Mouse (Mus musculus) thymus, adult 2 months (tissue): Measurements from ENCODE around the gene Draxin. TPM values are rescaled to one million over a fixed set of nuclear protein-coding genes. Genes with fewer than 3 reads are reported as not detected.
A peak's percentile ranks its signal among the peaks of the same experiment; 100 is the strongest.

ENCODE experiments used
- DNase-seq: peaks from one replicate; pipeline ENCODE4 v3.0.0; 2021
- H3K27ac ChIP-seq: fragments of 200-500 bp; 2 replicates; pipeline ENCODE4 v1.5.1; 2012; ENCODE audit warnings: low read length, control low read depth; ENCODE audit not compliant: control insufficient read depth, insufficient read depth
- H3K27me3 ChIP-seq: fragments of 200-500 bp; 2 replicates; pipeline ENCODE4 v1.6.1; 2012; ENCODE audit warnings: mild to moderate bottlenecking, low read length, moderate library complexity, mixed read lengths; ENCODE audit not compliant: control insufficient read depth, insufficient read depth
- H3K36me3 ChIP-seq: fragments of 200-500 bp; 2 replicates; pipeline ENCODE4 v1.6.1; 2012; ENCODE audit warnings: mild to moderate bottlenecking, low read length, moderate library complexity; ENCODE audit not compliant: control insufficient read depth, insufficient read depth
- H3K4me1 ChIP-seq: fragments of 200-500 bp; replicated peaks from 2 replicates; pipeline ENCODE4 v1.6.1; 2012; ENCODE audit warnings: low read length; ENCODE audit not compliant: control insufficient read depth, insufficient read depth
- H3K4me3 ChIP-seq: fragments of 200-500 bp; 2 replicates; pipeline ENCODE4 v1.5.1; 2012; ENCODE audit warnings: mild to moderate bottlenecking, low read length, control low read depth, moderate library complexity; ENCODE audit not compliant: control insufficient read depth, insufficient read depth
- CTCF ChIP-seq: fragments of 200-500 bp; IDR thresholded peaks from 2 replicates; pipeline ENCODE4 v1.5.1; 2012; ENCODE audit warnings: mild to moderate bottlenecking, control low read depth, low read length, moderate library complexity, borderline replicate concordance; ENCODE audit not compliant: control insufficient read depth, poor library complexity, insufficient read depth; ENCODE audit errors: extremely low read depth
- POLR2A ChIP-seq: fragments of 200-500 bp; IDR thresholded peaks from 2 replicates; pipeline ENCODE4 v1.6.1; 2012; ENCODE audit warnings: mild to moderate bottlenecking, low read length, control low read depth, moderate library complexity; ENCODE audit not compliant: control insufficient read depth, poor library complexity, insufficient read depth; ENCODE audit errors: extremely low read depth
- WGBS: fragments of 180-500 bp; shearing (Covaris S2); methylation state at CpG from one replicate; pipeline ENCODE4 v1.1.7; 2018; 5-methylcytosine and 5-hydroxymethylcytosine counted together
- polyA plus RNA-seq: library from polyadenylated mRNA; depleted of rRNA; stranded (reverse); fragments of >200 nt; gene quantifications from 2 replicates; pipeline ENCODE4 v1.2.3, GENCODE M21; 2012

Gene Draxin
- polyA plus RNA-seq, 1 experiment, result 0.26 TPM

DNA sequence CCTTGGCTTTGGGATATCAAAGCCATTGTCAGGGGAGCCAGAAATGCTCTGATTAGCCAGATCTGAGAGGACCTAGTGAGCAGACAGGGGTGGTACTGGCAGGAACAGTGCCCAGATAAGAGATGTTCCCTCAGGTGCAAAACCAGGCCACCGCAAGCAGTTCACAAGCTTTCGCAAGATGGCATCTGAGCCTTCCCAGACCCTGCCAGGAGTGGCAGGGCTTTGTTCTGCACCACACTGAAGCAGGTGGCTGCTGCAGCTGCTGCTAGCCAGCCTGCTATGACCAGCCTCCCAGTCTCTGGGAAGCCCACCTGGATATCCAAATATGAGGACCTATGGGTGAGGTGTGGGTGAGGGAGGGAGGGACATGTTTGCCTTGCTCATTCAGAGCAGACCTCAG lies 32.6 kb downstream of the Draxin start:
- DNase-seq, result peak; percentile 74
- TF ChIP-seq POLR2A (no peak), CTCF (peak; percentile 37; the same call in 1 of the 2 replicates)
- peaks cover 50% of the 10 kb centered on the region for H3K4me1 ChIP-seq
- peak overlapping the region; percentile 78 for H3K27ac ChIP-seq
- H3K4me3 ChIP-seq, result no peak overlapping the region
- H3K36me3 ChIP-seq, result no peaks in the 10 kb centered on the region
- WGBS, result 9% methylated on average over 2 of the region's 2 CpGs
- H3K27me3 ChIP-seq, result no peaks in the 10 kb centered on the region

DNA sequence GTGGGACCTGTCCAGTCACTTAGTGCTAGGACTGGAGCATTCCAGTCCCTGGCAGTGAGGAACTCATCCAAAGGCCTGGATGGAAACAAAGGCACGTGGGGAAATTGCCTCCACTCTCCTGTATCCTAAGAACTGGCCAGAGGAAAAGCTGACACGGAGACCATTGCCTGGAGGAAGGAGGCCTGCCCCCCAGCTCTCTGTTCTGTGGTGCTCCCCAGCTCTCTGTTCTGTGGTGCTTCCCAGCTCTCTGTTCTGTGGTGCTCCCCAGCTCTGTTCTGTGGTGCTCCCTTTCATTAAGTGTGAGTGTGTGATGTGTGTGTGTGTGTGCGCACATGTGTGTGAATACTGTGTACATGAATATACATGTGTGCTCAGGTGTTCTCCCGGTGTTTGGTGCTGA lies 35.4 kb downstream of the Draxin start:
- TF ChIP-seq CTCF (no peak), POLR2A (no peak)
- WGBS, result 93% methylated on average over 4 of the region's 4 CpGs

DNA sequence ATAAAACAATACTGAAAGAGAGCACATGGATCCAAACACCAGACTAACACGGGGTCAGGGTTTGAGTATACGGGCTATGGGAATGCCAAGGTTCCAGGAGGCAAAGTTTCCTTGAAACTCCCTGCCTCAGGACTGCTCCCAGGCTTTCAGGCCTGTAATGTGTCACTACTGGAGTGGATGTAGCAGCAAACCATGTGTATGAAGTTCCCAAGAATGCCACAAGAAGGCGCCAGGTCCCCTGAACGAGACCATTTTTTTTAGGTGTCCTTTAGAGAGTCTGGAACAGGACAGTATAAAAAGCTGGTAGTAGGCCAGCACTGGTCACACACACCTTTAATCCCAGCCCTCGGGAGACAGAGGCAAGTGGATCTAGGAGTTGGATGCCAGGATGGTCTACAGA lies 36.3 kb downstream of the Draxin start:
- WGBS, result 96% methylated on average over 5 of the region's 5 CpGs
- Histone ChIP-seq H3K4me1 (peaks cover 30% of the 10 kb centered on the region), H3K4me3 (no peak overlapping the region), H3K27ac (no peak overlapping the region), H3K36me3 (no peaks in the 10 kb centered on the region), H3K27me3 (no peaks in the 10 kb centered on the region)
- TF ChIP-seq POLR2A (no peak), CTCF (no peak)
- DNase-seq, result no peak

More for the DNA sequence above, 35.4 kb downstream of the Draxin start:
- H3K27ac ChIP-seq, result no peak overlapping the region
- H3K27me3 ChIP-seq, result no peaks in the 10 kb centered on the region
- no peak overlapping the region for H3K4me3 ChIP-seq
- DNase-seq, result no peak
- H3K4me1 ChIP-seq, result peaks cover 39% of the 10 kb centered on the region
- no peaks in the 10 kb centered on the region for H3K36me3 ChIP-seq

DNA sequence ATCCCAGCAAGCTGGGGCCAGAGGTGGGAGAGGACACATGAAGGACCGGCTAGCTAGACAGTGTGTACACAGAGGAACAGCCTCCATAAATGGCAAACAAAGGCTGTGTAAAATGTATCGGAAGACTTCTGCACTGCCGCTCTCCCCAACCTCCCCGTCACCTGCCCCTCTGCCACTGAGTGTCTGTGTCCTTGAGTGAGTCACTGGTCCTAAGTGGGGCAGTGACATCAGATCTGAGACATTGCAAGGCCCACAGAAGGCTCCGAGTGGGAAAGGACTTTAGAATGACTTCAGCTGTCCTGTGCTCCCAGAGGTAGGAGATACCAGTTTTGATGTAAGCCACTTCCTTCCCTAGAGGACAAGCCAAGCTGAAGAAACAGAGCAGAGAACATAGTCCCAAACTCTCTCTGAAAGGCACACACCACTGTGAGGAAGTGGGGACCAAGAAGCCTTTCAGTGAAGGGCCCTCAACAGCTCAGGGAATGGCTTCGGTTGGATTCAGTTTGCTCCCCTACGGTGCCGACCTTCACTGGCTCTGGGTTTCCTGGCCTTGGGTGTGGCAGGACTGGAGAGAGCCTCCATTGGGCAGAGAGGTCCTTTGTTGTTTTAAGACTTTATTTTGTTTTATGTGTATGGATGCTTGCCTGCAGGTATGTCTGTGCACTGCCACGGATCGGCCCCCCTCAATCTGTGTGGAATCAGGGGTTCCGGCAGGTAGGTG lies 37.8 kb downstream of the Draxin start:
- TF ChIP-seq CTCF, result no peak
- no peak for TF ChIP-seq POLR2A
- H3K4me1 ChIP-seq, result peaks cover 18% of the 10 kb centered on the region
- no peak overlapping the region for H3K4me3 ChIP-seq
- no peaks in the 10 kb centered on the region for H3K36me3 ChIP-seq
- no peaks in the 10 kb centered on the region for H3K27me3 ChIP-seq
- no peak for DNase-seq
- WGBS, result 93% methylated on average over 11 of the region's 11 CpGs
- no peak overlapping the region for H3K27ac ChIP-seq

DNA sequence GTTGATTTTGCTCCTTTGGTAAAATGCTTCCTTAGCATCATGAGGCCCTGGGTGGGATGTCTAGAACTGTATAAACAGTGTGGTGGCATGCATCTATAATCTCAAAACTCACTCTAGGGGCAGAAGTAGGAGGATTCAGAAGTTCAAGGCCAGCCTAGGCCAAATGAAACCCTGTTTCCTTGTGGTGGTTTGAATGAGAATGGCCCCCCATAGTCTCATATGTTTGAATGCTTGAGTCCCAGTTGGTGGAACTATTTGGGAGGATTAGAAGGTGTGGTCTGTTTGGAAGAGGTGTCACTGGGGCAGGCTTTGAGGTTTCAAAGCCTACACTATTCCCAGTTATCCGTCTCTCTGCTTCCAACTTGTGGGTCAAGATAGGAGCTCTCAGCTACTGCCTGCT lies 39.3 kb downstream of the Draxin start:
- peaks cover 19% of the 10 kb centered on the region for H3K4me1 ChIP-seq
- no peaks in the 10 kb centered on the region for H3K36me3 ChIP-seq
- 97% methylated on average over 1 of the region's 1 CpGs for WGBS
- no peak overlapping the region for H3K4me3 ChIP-seq
- DNase-seq, result no peak
- H3K27me3 ChIP-seq, result no peaks in the 10 kb centered on the region
- TF ChIP-seq POLR2A, result no peak
- TF ChIP-seq CTCF, result no peak
- H3K27ac ChIP-seq, result no peak overlapping the region

DNA sequence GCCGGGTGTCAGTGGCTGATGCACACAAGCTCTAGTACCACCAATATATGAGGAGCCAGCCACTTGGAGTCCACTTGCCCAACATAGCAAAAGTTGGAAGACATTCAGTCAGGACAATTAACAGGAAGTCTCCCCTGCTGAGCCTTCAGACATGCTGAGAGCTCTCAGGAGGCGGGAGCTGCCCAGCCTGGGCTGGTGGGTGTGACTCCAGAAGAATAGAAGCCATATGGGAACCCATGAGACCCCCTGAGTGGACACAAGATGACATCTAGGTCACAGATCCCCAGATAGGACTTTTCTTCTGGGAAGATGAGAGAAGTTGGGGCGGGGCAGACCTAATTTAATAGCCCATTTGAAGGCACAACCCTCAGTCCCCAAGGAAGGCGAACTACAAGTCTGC lies 41.3 kb downstream of the Draxin start:
- DNase-seq, result no peak
- TF ChIP-seq CTCF, result no peak
- TF ChIP-seq POLR2A, result no peak
- Histone ChIP-seq H3K27ac (no peak overlapping the region), H3K4me1 (peaks cover 36% of the 10 kb centered on the region), H3K4me3 (no peak overlapping the region), H3K36me3 (no peaks in the 10 kb centered on the region), H3K27me3 (no peaks in the 10 kb centered on the region)
- WGBS, result 96% methylated on average over 4 of the region's 4 CpGs

DNA sequence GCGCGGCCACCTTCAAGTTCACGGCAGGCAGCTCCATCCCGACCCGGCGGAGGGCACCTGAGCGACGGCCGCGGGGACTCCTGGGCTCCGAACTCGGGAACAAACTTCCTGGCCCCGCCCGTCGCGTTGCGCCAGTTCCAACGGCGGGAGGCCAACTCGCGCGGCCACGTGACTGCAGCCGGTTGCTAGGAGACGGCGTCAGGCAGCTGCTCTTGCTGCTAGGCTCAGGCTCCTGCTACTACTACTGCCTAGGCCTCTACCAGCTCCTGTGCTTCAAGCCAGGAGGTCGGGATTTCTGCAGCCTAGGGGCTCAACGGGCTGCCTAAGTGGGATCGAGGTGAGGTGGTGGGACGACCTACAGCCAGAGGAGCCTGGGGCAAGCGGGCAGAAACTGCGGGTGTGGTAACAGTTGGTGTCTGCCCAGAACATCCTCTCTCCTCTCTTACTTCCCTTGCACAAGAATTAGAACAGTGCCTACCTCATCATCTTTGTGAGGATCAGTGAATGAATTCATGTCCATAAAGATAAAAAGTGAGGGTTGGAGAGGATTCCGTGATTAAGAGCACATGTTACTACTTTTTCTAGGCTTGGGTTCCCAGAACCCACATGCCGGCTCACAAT lies 42.5 kb downstream of the Draxin start, which contains the start of gene Agtrap:
Gene Agtrap, minus strand, starts transcription at position 125 of the 621 bp plus-strand sequence.
- TF ChIP-seq POLR2A (peak; percentile 80), CTCF (peak; percentile 51; the same call in 1 of the 2 replicates)
- peak within 1 kb of the TSS; percentile 89 for H3K4me3 ChIP-seq
- H3K4me1 ChIP-seq, result peaks cover 48% of the 10 kb centered on the region
- WGBS, result 7% methylated on average over 34 of the region's 34 CpGs
- DNase-seq, result peak; percentile 98
- no peaks in the 10 kb centered on the region for H3K36me3 ChIP-seq
- peak within 1 kb of the TSS; percentile 75 for H3K27ac ChIP-seq
- no peaks in the 10 kb centered on the region for H3K27me3 ChIP-seq
